Mouse (Mus musculus) large intestine, adult 2 months (tissue): Measurements from ENCODE around the gene Jak2. TPM values are rescaled to one million over a fixed set of nuclear protein-coding genes. Genes with fewer than 3 reads are reported as not detected.

ENCODE experiments used
- DNase-seq: peaks from one replicate; pipeline ENCODE4 v3.0.0-alpha.2; 2012; ENCODE audit warnings: low read depth, low spot score
- WGBS: fragments of 180-500 bp; shearing (Covaris S2); methylation state at CpG from one replicate; pipeline ENCODE4 v1.1.7; 2018; 5-methylcytosine and 5-hydroxymethylcytosine counted together
- polyA plus RNA-seq: library from polyadenylated mRNA; depleted of rRNA; stranded (reverse); fragments of >200 nt; gene quantifications from 2 replicates; pipeline ENCODE4 v1.2.3, GENCODE M21; 2012; rRNA removed

Gene Jak2
- 8.5 and 16.9 TPM in 2 replicates for polyA plus RNA-seq

DNA sequence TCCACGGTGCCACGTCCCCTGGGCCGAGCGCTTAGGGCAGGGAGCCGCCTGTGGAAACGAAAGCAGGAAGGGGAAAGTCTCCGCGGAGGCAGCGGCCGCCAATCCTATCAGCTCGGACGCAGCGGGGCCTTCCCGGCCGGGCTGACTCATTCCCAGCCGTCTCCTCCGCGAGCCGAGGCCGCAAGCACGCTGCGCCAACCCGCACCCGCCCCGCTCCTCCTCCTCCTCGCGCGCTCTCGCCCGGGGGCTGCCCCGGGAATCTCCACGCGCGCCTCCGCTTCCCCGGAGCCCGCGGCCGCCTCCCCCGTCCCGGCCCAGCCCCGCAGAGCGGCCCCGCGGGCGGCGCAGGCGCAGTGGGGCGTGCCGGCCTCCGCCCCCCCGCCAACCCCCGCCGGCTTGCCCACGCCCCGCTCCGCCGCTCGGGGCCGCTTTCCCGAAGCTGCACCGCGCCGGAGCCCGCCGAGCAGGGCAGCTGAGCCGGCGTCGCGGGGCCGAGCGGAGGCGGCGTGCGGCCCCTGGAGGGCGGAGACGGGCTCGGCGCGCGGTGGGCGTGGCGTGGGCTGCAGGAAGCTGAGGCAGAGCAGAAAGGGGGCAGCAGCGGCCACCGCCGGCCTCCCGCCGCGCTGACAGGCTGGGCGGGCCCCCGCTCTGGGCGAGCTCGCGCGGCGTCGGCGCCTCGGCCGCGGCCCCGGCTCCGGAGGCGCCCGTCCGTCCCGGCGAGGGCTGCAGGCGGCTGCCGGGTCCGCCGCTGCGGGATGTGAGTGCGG lies at the start of gene Jak2:
Gene Jak2, plus strand, starts transcription at position 638 of the 767 bp plus-strand sequence.
- WGBS = 1% methylated on average over 94 of the region's 114 CpGs
- no peak for DNase-seq

DNA sequence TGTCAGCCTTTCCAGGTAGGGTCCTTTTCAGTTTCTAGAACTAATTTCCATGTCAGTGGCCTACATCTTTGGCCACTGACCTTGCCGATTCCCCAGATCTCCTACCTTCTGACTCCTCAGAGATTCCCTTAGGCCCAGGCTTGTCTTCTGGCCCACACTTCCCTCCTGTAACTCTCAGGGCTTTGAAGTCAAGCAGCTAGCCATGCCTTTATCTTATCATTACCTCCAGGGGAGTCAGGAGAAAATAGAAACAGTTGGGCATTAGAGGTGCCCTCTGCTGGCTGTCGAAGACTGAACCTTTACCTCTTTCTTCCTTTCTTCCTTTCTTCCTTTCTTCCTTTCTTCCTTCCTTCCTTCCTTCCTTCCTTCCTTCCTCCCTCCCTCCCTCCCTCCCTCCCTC lies 48.3 kb upstream of the Jak2 start:
- DNase-seq = no peak
- 57% methylated on average over 2 of the region's 2 CpGs for WGBS

DNA sequence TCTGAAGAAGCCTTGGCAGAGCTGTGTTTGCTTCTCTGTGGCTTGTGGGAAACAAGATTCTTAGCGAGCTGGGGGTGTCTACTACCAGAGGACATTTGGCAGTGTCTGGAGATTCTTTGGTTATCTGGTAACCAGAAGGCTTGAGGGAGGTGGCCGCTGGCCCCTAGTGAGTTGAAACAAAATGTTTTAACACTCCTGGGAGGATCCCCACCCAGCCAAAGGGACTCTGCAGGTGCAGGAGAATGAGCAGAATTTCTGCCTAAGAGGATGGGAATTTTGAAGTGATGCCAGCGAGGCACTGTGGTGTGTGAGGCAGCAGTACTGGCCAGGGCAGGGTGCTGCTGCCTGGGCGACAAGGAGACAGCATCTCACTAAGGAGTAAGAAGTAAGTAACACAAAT lies 47.0 kb upstream of the Jak2 start:
- 69% methylated on average over 4 of the region's 4 CpGs for WGBS
- DNase-seq = no peak

GRCm38 (mm10) chr19:29205267-29205666 lies 46.4 kb upstream of the Jak2 start:
- WGBS = 73% methylated on average over 2 of the region's 2 CpGs
- DNase-seq = no peak

DNA sequence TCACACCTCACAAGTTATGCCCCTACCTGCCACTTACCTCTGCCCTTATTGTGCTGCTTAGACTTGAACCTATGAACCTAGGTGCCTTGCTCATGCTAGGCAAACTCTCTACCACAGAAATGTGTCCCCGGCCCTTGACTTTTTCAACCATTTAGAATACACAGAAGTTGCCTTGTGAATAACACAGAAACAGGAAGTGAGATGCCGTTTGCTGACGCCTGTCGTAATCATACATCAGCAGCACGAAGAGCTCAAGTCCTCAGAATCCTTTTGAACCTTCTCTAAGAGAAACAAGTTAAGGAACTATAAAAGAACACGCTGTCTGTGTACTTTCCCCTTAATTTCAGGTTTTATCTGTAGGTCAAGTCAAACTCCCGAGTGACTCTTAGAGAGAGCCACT lies 41.7 kb upstream of the Jak2 start:
- DNase-seq = no peak
- WGBS = 60% methylated on average over 7 of the region's 7 CpGs

DNA sequence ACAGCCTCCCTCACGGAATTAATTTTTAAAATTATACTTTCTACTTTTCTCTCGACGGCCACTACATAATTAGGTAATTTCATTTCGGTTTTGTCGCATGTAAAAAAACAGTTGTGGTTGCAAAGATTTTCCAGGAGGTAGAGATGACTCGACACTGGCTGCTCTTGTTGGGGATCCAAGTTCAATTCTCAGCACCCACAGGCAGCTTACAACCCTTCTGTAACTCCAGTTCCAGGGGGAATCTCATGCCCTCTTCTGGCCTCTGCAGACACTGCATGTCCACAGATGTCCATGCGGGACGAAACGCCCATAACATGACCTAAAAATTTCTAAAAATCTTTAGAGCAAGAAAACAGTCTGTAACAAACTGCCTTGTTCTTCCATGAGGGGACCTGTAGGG lies 41.3 kb upstream of the Jak2 start:
- WGBS = 96% methylated on average over 9 of the region's 9 CpGs
- no peak for DNase-seq

- WGBS = 26% methylated on average over 8 of the region's 8 CpGs
Measured at GRCm38 (mm10) chr19:29215811-29216509, 35.7 kb upstream of the Jak2 start.

GRCm38 (mm10) chr19:29221867-29222266 lies 29.8 kb upstream of the Jak2 start:
- WGBS = 79% methylated on average over 4 of the region's 4 CpGs
- DNase-seq = no peak

More at GRCm38 (mm10) chr19:29215811-29216509, 35.7 kb upstream of the Jak2 start:
- peak; percentile 79 for DNase-seq

GRCm38 (mm10) chr19:29224968-29225367 lies 26.7 kb upstream of the Jak2 start:
- DNase-seq = no peak

DNA sequence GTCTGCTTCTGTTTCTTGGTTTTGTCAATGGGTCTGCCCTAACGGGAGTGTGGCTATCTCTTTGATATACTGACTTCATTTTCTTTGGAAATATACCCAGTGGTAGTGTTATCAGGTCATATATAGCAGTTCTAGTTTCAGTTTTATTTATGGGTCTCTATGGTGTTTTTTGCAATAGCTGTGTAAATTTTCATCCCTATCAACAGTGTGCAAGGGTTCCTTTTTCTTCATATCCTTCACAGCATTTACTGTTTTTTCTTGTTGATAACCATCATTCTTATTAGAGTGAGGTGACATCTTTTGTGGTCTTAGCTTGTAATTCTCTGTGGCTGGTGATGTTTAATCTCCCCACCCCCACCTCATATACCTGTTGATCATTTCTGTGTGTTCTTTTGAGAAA lies 24.6 kb upstream of the Jak2 start:
- 58% methylated on average over 1 of the region's 1 CpGs for WGBS
- DNase-seq = no peak

DNA sequence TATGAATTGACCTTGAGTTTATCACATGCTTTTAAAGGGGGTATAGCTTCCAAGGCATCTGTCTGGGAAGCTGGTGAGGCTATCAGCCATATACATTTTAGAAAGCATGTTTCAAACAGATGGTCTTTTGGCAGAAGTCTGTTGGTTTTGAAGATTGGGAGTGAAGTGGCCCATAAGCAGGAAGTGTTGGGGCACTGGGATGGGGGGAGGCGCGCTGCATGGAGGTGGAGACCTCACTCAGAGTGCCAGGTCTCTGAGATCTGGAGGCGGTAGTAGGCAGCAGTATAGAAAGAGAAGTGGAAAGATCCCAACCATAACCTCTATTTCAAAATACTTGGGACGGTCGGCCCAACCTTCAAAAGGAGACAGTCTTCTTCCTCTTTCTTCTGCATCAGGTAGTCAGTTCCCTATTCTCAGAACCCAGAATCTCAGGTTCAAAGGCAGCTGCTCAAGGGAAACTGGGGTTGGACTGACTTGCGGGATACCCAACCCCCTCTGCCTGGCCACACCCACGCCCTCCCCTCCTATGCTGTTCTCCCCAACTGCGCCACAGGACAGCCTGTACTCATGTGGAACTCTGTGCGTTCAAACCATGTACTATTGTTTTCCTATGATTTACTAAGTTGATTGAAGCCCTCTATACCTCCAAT lies 23.6 kb upstream of the Jak2 start:
- 71% methylated on average over 9 of the region's 9 CpGs for WGBS
- no peak for DNase-seq

DNA sequence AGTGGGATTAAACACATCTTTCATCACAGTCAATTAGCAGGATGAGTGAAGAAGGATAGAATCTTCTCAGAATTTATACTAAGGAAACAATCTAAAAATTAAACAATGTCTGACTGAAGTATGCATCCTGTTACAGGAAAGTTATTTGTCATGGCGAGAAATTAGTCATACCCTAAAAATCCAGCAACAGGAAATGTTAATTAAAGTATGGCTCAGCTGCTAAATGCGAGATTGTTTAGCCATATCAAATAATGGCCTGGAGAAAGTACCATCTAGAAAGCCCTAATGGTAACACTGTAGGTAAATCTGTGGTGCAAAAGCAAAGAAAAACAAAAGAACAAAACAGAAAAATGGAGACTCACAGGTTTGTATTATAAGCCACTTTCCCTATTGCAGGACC lies 22.6 kb upstream of the Jak2 start:
- no peak for DNase-seq
- 56% methylated on average over 2 of the region's 2 CpGs for WGBS

GRCm38 (mm10) chr19:29232738-29233137 lies 18.9 kb upstream of the Jak2 start:
- no peak for DNase-seq
- WGBS = 56% methylated on average over 6 of the region's 6 CpGs

DNA sequence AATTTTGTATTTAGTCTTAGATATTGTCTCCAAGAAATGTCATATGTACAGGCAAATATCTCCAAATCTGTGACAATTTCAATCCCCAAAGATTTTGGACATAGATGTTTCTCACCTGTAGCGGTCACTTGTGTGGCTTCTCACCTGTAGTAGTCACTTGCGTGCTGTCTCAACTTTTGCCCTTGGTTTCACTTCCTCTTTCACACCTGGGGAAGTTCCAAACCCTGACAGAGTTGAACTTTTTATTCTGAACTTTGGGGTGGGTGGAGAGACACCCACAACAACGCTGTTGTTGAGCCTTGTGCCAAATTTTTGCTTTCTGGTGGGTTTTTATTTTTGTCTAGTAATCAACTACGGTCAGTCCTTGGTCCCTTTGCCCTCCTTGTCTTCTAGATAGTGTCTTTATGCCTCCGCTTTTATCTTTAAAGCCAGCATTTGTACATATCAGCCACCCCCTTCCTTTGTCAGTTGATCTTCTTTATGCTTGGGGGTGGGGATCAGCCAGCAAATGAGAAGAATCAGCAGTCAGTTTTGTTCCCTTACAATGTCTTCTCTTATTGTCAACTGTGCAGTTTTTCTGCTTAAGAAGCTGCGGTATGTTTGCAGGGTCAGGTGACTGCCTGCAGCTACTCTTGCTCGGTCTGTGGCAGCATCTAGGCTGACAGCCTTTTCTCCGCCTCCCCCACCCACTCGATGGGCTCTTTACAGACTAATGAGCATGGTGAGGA lies 14.8 kb upstream of the Jak2 start:
- WGBS = 56% methylated on average over 9 of the region's 9 CpGs
- DNase-seq = no peak

DNA sequence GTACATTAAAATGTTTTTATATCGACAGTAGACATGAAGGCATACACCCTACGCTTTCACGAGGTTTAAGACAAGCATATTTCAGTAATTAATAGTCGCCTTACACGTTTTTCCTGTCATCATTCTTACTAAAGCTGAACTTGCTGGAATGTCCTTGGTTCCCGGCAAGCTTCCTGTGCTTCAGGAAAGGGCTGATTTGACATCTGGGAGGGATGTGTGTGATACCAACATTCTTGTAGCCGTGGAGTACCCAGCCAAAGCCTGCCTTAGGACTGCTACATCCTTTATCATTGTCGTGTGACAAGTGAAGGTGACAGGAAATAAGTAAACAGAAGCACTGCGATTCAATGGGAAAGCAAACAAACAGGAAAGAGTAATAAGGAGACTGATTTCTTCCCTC lies 13.5 kb upstream of the Jak2 start:
- no peak for DNase-seq
- WGBS = 27% methylated on average over 9 of the region's 9 CpGs

DNA sequence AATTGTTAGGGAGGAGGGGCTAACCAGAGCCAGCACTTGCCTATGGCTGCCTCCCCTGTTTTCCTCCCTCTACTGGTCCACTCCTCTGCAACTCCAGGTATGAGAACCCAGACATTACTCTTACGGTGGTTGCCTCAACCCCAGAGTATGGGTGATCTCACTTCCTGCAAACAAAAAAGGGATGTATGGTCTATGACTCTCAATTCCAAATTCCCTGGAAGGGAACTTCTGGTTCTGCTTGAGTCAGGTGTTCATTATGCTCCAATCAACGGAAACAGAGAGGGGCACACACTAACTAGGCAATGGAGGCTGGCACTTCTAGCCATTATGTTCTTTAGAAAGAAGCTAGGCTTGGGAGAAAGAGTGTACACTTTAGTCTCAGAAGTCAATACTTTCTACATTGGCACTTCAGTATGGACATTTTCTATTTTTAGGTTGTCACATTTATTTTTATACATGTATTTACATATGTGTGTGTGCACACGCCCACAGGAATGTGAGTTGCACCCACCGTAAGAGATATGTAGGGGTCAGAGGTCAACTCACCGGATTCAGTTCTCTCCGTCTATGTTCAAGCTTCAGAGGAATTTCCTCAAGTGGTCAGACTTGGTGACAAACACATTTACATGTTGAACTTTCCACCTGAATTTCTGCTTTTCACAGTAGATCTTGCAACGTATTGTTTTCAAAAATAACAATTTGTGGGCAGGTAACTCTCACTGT lies 12.0 kb upstream of the Jak2 start:
- WGBS = 50% methylated on average over 7 of the region's 7 CpGs
- no peak for DNase-seq

DNA sequence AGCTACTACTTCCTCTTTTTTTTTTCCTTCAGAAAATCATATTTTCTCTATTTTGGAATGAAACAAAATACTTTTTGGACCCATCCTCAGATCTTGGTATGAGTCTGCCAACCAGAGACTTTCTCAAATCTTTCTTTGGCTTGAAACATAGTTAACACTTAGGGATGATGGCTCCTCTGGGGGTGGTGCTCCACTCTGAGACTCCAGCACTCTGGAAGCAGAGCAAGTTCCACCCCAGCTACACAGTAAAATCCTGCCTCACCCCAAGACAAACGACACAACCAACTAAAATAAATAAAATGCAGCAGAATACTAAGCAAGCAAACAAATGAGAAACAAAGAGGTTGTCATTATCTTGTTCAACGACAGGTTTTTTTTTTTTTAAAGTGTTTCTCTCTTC lies 11.0 kb upstream of the Jak2 start:
- no peak for DNase-seq
- WGBS = 28% methylated on average over 2 of the region's 2 CpGs

- WGBS = 69% methylated on average over 10 of the region's 10 CpGs
- no peak for DNase-seq
Measured at GRCm38 (mm10) chr19:29241581-29241980, 10.0 kb upstream of the Jak2 start.

- WGBS = 23% methylated on average over 4 of the region's 4 CpGs
- DNase-seq = no peak
Measured at GRCm38 (mm10) chr19:29249933-29250332, 1.7 kb upstream of the Jak2 start.
